Mouse (Mus musculus): ENCODE data around the gene Plxna2.
A peak's percentile ranks its signal among the peaks of the same experiment; 100 is the strongest.

The Plxna2 gene

GRCm38 (mm10) chr1:194836671-194837070 is 218.7 kb downstream of the Plxna2 start:
- no peak for DNase-seq

GRCm38 (mm10) chr1:194839230-194839910 is 221.4 kb downstream of the Plxna2 start:
- peak; percentile 30 for DNase-seq

- no peak for DNase-seq
Observed at GRCm38 (mm10) chr1:194843020-194843419, 225.0 kb downstream of the Plxna2 start.

GRCm38 (mm10) chr1:194847014-194847413 is 229.0 kb downstream of the Plxna2 start:
- DNase-seq: peak; percentile 13

GRCm38 (mm10) chr1:194851242-194852064 is 233.4 kb downstream of the Plxna2 start:
- DNase-seq: no peak

GRCm38 (mm10) chr1:194852065-194852358 is 234.0 kb downstream of the Plxna2 start:
- no peak for DNase-seq
